Mouse (Mus musculus) frontal cortex, postnatal 10 days (tissue): ENCODE measurements at regions not wholly inside any gene's neighbourhood (a gene's known extent, or its start where the extent isn't known, plus 50 kb on each side); places are given as distances from the start of the nearest gene placed in this dataset.

Experiments used
- DNase-seq, 2 experiments: peaks; one replicate each; pipeline ENCODE4 v3.0.0; 2022; ENCODE audit warnings: low spot score in 2 of 2, mixed read lengths in 1 of 2

DNA sequence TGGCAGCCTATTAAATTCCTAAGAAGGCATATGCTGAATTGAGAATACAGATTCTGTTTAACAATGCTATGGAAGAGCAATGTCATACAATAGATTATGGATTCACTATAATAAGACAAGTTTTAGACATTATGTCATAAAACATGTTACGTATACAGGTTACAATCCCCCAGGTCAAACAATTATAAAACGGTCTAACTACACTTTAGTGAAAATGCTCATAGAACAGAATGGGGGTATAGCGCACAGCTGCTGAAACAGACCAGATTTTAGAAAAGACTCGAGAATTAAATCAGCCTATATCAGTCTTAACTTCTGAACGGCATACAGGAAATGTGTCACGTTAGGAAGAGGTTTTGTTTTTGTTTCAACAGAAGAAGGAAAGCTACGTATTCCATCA is 660.5 kb upstream of the Sel1l start:
- DNase-seq, result no peak

DNA sequence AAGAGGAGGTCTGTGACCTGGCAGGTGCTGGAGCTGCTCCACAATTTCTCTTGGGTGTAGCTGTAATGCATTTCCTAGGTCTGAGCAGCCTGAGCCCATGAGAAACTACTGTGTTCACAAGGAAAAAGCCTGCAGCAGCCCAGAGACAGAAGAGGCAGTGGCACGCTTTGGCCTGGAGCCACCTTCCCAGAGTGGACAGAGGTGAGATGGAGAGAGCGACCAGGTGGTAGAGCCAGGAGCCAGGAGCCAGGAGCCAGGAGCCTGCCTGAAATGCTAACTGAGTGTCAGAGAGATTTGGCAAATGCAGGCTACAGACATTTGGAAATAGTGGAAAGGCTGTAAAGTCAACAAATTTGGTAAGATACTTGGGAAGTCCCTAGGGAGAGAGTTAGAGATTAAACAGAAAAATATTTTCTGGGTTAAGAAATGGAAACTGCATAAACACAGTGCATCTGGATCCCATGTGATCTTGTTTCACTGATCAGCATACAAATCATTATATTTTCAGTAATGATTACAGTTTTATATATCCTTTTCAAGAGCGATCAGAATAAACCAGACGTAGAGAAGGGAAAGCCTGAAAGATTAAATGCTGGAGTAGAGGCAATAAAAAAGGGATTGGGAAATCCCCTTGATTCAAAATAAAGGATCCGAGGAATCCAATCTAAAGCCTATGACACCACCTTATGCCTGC is 660.0 kb upstream of the Sel1l start:
- no peak for DNase-seq

DNA sequence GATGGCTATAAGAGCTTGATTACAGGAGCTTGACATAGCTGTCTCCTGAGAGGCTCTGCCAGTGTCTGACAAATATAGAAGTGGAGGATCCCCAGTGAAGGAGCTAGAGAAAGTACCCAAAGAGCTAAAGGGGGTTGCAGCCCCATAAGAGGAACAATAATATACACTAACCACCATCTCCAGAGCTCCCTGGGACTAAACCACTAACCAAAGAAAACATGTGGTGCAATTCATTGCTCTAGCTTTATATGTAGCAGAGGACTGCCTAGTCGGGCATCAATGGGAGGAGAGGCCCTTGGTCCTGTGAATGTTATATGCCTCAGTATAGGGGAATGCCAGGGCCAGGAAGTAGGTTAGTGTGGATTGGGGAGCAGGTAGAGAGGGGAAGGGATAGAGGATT is 635.0 kb upstream of the Sel1l start:
- DNase-seq, result no peak

DNA sequence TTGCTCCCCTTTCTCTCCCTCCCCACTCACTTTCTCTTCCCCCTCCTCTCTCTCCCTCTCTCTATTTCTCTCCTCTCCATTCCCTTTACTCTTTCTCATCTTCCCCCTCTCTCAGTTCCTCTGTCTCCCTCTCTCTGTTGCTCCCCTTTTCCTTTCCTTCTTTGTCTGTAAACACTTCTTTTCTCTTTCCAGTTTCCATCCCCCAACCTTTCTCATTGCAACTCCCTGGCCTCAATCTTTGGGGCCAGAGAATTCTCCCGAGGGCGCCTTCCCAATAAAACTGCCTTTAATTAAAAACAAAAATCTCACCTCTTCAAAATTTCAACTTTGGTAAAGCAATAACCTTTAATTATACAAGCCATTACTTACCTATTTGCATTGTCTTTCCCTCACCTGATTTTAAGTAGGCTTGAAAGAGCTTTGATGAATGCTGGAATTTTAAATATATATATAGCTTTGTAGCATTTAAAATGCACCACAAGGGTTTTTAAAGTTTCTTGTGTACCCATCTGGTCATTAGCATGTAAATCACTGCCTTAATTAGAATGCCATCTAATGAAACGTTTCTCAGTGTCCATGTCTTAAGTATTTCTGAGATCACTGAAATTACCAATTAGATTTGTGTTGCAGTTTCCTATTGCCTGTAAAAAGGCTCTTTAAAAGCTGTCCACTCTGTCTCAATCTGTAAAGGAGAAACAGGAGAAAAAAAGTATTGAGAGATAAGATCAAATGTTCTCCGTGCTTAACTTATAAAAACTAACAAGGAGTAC is 625.5 kb upstream of the Sel1l start:
- no peak for DNase-seq

DNA sequence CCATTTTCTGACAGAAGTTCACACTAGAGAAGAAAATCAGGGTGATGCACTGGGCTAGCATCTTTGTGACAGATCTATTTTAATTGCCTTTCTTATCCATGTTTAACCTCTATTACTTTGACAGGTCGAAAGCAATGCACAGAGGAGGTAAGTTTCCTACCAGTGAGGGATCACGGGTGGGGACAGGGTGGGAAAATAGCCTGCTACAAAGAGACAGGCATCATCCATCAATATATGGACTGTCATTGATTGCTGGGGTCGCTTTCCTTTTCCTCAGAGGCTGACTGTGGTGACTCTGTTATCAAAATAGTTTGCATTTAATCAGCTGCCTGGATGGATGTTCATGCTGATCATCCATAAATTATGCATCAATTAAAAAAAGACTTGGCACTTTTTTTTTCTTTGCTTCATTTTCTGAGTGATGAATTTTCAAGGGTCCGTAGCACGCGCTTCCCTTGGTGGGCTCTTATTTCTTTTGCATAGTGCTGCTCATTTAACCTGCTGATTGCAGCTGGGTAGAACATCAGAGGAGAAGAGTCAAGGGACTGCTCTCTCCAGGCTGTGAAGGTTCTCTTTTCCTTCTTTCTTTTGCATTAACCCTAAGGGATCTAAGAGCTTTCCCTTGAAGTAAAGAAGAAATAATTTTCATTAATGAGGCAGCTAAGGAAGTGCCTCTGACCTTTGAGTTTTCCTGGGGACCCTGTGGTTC is 602.3 kb upstream of the Sel1l start:
- no peak for DNase-seq

DNA sequence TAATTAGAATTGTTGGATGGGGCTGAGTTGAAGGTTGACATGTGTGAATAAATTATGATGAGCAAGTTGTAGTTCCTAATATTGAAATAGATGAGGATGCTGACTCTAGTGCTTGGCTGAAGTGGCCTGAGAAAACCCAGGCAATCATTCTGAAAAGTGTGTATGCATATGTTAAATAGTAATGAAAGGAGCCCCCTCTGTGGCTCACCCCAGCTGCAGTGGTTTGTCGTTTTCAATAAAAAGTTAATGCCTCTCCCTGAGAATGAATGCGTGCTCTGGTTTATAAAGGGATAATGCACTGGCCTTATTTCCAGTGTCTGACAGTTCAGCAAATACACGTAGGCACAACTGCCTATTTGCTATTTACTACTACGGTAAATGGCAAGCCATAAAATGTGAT is 569.5 kb upstream of the Sel1l start:
- DNase-seq, result no peak

DNA sequence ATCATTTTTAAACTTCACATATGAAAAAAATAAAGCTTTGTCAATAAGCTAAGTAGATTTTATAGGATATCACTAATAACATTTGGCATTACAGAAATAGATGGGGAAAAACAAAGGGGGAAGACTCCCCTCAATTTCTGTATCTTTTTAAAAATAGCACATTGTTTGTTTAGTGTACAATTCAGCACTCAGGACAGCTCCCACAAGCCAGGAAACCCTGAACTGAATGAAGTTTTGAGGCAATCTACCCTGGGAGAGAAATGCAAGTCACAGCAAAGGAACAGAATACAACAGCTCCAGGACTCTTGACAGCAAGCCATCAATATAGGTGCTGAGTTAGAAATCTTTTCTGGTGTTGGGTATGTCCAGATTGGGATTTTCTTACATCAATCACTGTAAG is 556.5 kb upstream of the Sel1l start:
- no peak for DNase-seq

DNA sequence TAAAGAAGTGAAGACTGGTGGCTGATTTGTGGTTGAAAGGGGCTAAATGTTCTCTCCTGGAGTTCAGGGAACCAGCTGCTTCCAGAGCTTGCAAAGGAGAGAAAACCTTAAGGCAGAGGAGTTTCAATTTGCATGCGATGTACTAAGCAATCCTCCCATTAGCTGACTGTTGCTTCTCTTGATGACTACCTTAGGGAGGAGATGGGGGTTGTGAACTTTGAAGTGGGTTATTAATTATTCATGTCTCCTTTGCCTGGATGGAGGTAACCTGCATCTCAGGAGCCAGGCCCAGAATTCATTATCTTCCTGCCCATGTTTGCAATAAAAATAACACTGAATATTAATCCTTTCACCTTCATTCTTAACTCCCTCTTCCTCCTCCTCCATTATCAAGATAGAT is 552.0 kb upstream of the Sel1l start:
- no peak for DNase-seq

DNA sequence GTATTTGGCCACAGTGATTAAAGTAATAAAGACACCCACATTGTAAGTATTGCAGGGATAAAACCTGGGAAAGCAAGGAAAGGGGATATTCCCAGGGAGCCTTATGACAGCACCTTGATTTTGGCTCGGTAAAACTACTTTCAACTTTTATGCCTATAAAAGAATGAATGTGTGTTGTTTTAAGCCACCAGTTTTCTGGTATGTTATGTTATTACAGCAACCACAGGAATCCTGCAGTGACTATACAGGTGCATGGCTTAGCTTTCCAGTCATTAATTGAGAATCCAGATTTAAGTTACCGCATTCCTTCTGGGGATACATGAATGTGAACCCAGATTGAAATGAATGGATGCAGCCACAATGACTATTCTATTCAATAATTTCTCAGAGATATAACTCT is 537.2 kb upstream of the Sel1l start:
- no peak for DNase-seq

DNA sequence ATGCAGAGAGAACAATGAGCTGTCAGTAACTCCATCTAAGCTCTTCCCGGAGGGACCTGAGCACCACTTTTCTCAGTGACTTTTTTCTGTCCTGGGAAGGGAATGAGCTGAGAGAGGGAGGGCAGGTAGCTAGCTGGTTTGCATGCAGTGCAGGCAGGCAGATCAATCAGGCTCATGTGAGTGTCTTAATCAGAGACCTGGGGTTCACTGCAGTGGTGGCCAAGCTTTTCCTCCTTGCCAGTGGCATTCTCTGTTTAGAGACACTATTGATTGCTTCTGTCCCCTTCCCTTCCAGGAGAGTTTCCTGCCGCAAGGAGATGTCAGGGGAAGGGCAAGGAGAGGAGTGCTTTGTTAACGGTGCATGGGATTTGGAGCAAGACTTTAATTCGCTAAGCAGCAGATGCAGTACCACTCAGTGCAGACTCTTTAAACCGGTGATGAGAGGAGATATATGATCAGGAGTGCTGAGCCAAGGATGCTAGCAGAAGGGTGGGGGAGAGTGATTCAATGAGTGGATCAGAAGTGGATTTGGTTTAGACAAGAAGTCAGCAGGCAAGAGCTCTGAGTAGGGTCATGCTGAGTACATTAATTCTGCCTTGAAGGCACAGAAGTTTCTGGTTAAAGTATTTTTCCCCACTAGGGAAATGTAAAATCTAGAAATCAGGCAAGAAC is 535.4 kb upstream of the Sel1l start:
- no peak for DNase-seq

DNA sequence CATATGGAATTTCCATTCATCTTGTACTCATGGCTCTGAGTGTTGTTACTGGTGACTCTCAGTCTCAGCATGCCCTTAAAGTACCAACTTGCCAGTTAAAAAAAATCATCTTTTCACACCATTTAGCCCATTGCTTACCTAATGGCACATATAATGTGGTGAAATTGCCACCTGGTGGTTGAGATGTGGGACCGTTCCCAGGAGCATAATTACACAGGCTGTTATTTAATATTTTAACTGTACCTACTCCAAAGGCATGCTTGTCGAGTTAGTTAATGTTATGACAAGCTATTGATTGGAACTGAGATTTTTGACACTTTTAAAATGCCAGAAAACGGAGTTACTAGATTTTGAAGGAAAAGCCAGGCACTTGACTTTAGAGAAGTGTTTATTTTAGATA is 530.2 kb upstream of the Sel1l start:
- no peak for DNase-seq

DNA sequence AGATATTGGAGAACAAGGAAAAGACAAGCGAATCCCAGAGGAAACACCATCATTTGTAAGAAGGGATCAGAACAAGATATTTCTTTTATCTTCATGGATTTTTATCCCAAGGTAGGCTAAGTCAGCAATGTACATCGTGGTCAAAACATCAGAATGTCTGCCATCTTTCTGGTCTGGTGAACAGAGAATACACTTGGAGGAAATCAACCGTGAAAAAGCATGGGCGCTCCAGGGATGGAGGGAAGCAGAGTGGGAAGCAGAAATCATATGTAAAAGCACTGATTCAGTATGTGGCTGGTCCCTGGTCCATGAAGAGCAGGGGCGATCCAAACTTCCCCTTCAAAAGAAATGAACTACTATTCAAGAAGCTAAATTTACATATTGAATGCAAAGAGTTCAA is 517.0 kb upstream of the Sel1l start:
- DNase-seq, result no peak

DNA sequence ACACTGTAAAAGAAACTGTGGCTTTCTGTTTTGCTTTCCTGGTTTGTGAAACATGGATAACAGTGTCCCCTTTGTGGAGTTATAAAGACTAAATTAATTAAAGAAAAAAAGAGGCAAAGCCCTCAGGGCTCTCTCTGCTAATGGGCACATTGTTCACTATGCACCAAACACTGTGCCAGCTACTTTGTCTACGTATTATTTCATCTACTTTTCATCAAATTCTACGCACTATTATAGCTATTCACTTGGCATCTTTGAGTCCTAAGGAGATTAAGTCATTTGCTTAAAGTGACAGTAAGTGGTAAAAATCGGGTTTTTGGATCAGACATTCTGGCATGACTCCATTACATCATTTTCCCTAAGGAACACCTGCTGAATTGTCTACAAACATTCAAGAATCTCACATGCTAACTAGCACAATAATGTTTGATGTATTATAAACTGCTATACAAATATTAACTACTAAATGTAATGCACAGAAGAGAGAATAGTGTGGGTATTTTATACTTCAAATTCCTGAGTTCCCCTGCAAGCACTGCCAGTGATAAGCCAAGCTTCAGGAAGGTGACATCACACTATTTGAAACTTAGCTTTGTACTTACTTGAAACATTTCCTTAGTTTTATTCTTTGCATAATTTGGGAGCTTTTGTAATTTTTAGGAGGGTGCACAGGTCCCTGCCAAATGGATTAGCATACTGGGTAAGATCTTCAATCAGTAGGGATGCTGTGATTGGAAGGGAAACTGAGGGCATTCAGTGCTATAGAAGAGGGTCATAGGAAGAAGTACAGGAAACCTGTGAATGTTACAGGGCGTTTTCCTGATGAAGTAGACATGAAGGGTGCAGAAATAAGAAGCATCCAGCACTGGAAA is 504.7 kb upstream of the Sel1l start:
- no peak for DNase-seq

DNA sequence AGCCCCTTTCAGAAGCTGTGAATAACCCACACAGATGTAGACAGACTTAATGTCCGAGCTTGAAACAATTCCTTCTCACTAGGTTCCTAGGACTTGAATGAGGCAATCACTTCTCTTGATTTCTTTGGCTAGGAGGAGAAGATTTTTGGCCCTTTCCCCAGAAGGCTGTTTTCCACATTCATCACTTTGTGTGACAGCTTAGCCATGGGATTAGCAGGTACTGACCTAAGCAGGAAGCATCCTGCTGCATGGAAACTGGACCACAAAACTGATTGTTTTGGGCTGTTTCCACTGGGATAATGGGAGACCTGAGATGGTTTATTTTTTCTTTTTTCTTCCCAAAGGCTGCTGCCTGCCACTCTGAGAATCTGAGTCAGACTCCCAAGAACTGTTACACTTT is 469.3 kb upstream of the Sel1l start:
- DNase-seq, result no peak

DNA sequence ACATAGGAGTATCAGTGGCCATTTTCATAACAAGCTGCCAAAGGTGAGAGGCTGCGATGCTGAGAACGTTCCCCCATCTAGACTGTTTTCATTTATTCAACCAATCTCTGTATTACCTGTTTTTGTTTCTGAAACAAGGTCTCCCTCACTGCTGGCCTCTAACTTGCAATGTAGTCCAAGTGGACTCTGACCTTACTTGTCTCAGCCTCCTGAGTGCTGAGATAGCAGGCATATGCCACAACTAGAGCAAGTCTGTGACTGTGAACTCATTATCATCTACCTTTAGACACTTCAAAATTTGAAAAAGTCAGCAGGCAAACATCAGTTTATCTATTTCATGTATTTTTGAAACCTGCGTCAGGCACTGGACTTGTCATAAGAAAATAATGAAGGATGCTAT is 468.7 kb upstream of the Sel1l start:
- no peak for DNase-seq

DNA sequence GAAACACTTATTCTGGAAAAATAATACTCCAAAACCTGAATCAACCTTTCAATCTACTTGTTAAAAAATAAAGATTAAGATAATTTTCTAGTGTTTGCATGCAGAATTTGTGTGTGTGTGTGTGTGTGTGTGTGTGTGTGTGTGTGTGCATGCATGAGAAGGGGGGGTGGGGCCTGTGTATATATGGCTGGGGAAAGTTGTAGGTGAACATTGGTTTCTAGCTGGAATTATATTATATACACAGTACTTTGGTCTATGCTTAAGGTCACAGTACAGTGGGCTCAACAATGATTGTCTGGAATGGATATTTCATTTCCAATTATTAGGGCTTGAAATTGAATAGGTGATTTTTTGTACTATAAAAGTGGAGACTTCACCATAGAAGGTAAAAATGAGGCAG is 467.3 kb upstream of the Sel1l start:
- no peak for DNase-seq

DNA sequence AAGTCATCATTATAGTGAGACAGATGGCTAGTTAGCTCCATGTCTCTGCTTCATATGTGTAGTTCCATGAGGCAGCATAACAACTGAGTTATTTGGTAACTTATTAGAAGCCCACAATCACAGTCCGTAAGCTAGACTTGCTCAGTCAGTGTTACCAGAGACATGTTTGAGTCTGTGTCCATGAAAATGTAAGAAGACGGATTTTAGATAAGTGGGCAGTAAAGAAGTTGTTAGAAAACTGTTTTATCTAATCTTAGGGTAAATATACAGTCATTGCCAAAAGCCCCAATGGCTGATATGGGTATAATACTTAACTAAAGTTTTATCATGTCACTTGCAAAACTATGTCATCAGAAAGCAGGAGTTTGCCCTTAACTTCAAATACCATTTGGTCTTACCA is 466.9 kb upstream of the Sel1l start:
- DNase-seq, result no peak

DNA sequence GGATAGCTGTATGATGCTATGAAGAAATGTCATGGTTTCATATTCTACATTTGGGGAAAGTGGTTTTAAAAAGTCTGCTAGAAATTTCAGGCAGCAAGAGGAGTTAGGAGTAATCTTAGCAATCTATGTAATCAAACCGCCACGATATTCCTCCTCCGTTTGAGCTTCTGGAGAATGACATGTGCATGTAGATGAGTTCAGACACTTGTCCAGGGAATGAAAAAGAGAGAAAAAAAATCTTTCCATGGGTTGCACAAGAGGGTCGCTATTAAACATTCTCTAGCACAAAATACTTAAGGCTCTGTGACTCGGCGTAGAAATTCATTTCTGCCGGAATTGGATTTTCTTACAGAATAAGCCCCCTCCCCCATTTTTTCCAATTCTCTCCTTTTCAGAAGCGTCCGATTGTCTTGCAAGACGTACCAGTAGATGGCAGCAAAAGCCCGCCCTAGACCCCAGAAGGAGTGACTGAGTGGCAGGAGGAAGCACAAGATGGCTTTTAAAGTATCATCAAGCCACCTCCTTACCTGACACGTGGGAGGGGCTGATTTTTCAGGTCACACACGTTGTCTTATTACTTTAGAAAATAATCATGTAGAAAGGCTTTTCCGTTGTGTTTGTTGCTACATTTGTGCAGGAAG is 454.1 kb upstream of the Sel1l start:
- DNase-seq, result peak; percentile 56 to 79

DNA sequence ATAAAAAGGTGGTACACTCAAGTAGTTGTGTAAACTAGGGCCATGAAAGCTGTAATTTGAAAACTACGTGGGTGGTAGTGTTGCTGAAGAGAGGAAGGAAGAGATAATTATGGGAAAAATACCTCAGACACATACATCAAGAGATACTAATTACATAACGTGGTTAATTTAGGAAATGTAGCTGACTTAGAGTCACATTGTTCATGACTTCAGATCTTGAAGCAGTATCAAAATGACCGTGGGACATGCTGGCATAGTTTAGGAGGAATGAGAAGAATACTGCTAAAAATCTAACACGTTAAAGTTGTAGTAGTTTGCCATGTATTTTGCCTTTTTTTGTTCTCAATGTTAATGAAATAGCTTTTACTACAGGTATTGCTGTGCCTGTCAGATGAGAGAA is 445.9 kb upstream of the Sel1l start:
- no peak for DNase-seq

DNA sequence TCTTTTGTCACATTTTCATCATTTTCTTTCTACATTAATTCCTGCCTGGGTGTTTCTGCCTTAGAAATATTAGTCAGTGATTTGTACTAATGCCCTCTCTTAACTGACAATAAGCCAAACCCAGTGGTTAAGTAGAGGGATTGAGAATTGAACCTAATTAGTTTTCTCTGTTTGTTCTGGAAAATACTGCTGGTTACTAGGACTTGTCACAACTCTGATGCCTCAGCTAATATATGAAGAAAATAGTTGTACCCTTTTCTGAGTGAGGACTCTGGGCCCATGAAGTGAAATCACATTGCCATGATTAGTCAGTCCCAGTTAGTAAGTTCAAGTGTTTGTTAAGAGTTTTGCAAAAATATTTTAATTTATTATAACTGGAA is 444.4 kb upstream of the Sel1l start:
- DNase-seq, result no peak
